Mouse (Mus musculus) megakaryocyte-erythroid progenitor cell, adult 5-6 weeks (primary cell): ENCODE data around the gene Gm6460. TPM values are rescaled to one million over a fixed set of nuclear protein-coding genes. Genes with fewer than 3 reads are reported as not detected.
"Not testable (repeated sequence)": the region's sequence is repeated elsewhere in the genome, so short reads cannot be mapped to it uniquely, and the experiment has no call there.

Source experiments
- ATAC-seq: replicated peaks from 2 replicates; pipeline ENCODE4 v1.8.0; 2016; ENCODE audit warnings: mild to moderate bottlenecking, inconsistent platforms; ENCODE audit not compliant: severe bottlenecking, poor library complexity, low FRiP score, low TSS enrichment
- total RNA-seq, 2 experiments: library from RNA; stranded (forward) in 1 of 2; stranded (reverse) in 1 of 2; fragments of 200-1000, 215-1000 nt in 1 of 2; fragments of >200 nt in 1 of 2; fragmentation: Nextera tagmentation in 1 of 2; gene quantifications; 2 replicates each; pipeline ENCODE4 v1.2.3; 2014 to 2017

Gm6460 gene
- total RNA-seq (2014; fragmentation: Nextera tagmentation): not detected in 2 replicates
- total RNA-seq (2017): 5.0 TPM in 1 of 2 replicates, not detected in the other

GRCm38 (mm10) chr5:11594613-11595012 lies at the start of gene Gm6460:
TSS of gene Gm6460 (plus strand) at chr5:11594913.
- ATAC-seq: not testable (repeated sequence)

Other genes starting within 250 kb of the Gm6460 start
- gene Gm8897, start 178.5 kb upstream of the Gm6460 start, total RNA-seq (2014; fragmentation: Nextera tagmentation): not detected in 2 replicates
- gene Gm8897, start 178.5 kb upstream of the Gm6460 start, total RNA-seq (2017): not detected in 2 replicates
- not detected in 2 replicates for gene Gm8906, start 92.2 kb upstream of the Gm6460 start, total RNA-seq (2014; fragmentation: Nextera tagmentation)
- gene Gm8906, start 92.2 kb upstream of the Gm6460 start, total RNA-seq (2017): not detected in 2 replicates
- gene Gm8922, start 87.0 kb downstream of the Gm6460 start, total RNA-seq (2014; fragmentation: Nextera tagmentation): not detected in 2 replicates
- gene Gm8922, start 87.0 kb downstream of the Gm6460 start, total RNA-seq (2017): not detected in 2 replicates
- gene Gm8926, start 175.6 kb downstream of the Gm6460 start, total RNA-seq (2014; fragmentation: Nextera tagmentation): not detected in 2 replicates
- not detected in 2 replicates for gene Gm8926, start 175.6 kb downstream of the Gm6460 start, total RNA-seq (2017)